Mouse (Mus musculus): ENCODE data around the gene Rab27a. TPM values are rescaled to one million over a fixed set of nuclear protein-coding genes. Genes with fewer than 3 reads are reported as not detected.

Gene Rab27a
- polyA plus RNA-seq, 1 experiment from 2014 or later = 1.4 TPM

DNA sequence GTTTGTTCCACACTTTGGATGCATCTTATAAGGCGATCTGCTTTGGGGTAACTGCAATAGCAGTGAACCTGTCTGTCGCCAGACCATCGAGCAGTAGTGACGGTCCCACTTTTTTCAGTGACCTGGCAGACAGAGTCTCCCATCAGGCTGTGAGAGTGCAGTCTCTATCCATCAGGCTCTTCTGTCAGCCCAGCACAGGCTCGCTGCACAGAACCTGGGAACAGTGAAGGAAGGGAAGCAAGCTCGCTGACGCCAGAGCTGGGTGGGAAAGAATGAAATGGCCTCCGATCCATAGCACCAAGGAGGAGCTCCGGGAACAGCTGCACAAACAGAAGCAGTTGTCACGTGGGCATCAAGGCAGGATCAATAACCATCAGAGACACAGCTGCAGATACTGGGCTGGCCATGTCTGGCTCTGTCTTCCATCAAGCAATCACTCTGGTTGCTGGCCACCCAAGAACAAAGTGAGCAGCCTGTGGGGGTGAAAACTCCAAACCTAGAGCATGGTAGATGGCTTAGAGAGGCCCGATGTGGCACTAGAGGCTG lies 92.8 kb downstream of the Rab27a start:
- ATAC-seq (ENCODE audit: low FRiP score) = no peak
- Histone ChIP-seq H3K27me3 (0 out of 2 replicates have a peak, but pooled peaks cover 5% of the 10 kb centered on the region), H3K36me3 (replicated peaks) (no peaks in the 10 kb centered on the region), H3K9ac (no peak overlapping the region), H3K27ac (no peak overlapping the region), H3K4me1 (no peaks in the 10 kb centered on the region), H3K4me3 (replicated peaks) (no peak overlapping the region), H3K9me3 (no peaks in the 10 kb centered on the region), H3K4me2 (no peak overlapping the region)
- WGBS = 81% methylated on average over 11 of the region's 11 CpGs

Small RNA genes within 50 kb of the gene (microRNA-seq; reads per million reads assigned to microRNA genes)
- gene Gm27353 = not detected

Other genes starting within 250 kb of the Rab27a start
- 1.7 and 2.7 TPM in 2 replicates for gene Prtg, start 238.0 kb upstream of the Rab27a start, polyA plus RNA-seq (2016; fragmentation: Nextera tagmentation; extraction: Ambion mirVana)
- gene Pygo1, start 119.2 kb upstream of the Rab27a start, polyA plus RNA-seq (2016; fragmentation: Nextera tagmentation; extraction: Ambion mirVana) = 12.5 TPM in 2 replicates
- gene Dyx1c1, start 86.1 kb upstream of the Rab27a start, polyA plus RNA-seq (2016; fragmentation: Nextera tagmentation; extraction: Ambion mirVana) = 1.6 and 2.6 TPM in 2 replicates
- not detected in 2 replicates for gene Gm44503, start 86.0 kb upstream of the Rab27a start, polyA plus RNA-seq (2016; fragmentation: Nextera tagmentation; extraction: Ambion mirVana)
- 21.4 and 22.8 TPM in 2 replicates for gene Ccpg1os, start 59.5 kb upstream of the Rab27a start, polyA plus RNA-seq (2016; fragmentation: Nextera tagmentation; extraction: Ambion mirVana)
- gene Ccpg1, start 59.4 kb upstream of the Rab27a start, polyA plus RNA-seq (2016; fragmentation: Nextera tagmentation; extraction: Ambion mirVana) = 26.0 and 28.9 TPM in 2 replicates
- gene Pigb, start 4.5 kb upstream of the Rab27a start, polyA plus RNA-seq (2016; fragmentation: Nextera tagmentation; extraction: Ambion mirVana) = 10.3 and 13.6 TPM in 2 replicates
- not detected in 2 replicates for gene Khdc3, start 57.0 kb downstream of the Rab27a start, polyA plus RNA-seq (2016; fragmentation: Nextera tagmentation; extraction: Ambion mirVana)
- not detected in 2 replicates for gene Gm20509, start 57.6 kb downstream of the Rab27a start, polyA plus RNA-seq (2016; fragmentation: Nextera tagmentation; extraction: Ambion mirVana)
- gene Rsl24d1, start 68.6 kb downstream of the Rab27a start, polyA plus RNA-seq (2016; fragmentation: Nextera tagmentation; extraction: Ambion mirVana) = 133 and 137 TPM in 2 replicates

All from forebrain, embryonic 12.5 days (tissue).